Mouse (Mus musculus) thymus, adult 2 months (tissue): Measurements from ENCODE around the gene Krt79.

ENCODE experiments used
- CTCF ChIP-seq: fragments of 200-500 bp; IDR thresholded peaks from 2 replicates; pipeline ENCODE4 v1.5.1; 2012; ENCODE audit warnings: mild to moderate bottlenecking, control low read depth, low read length, moderate library complexity, borderline replicate concordance; ENCODE audit not compliant: control insufficient read depth, poor library complexity, insufficient read depth; ENCODE audit errors: extremely low read depth
- POLR2A ChIP-seq: fragments of 200-500 bp; IDR thresholded peaks from 2 replicates; pipeline ENCODE4 v1.6.1; 2012; ENCODE audit warnings: mild to moderate bottlenecking, low read length, control low read depth, moderate library complexity; ENCODE audit not compliant: control insufficient read depth, poor library complexity, insufficient read depth; ENCODE audit errors: extremely low read depth

- TF ChIP-seq POLR2A: no peak
- no peak for TF ChIP-seq CTCF
These were observed 15.1 kb downstream of the Krt79 start for GRCm38 (mm10) chr15:101925041-101925440.
